18 mouse cellular contexts compared by ENCODE assay signal in the genomic region with DNA sequence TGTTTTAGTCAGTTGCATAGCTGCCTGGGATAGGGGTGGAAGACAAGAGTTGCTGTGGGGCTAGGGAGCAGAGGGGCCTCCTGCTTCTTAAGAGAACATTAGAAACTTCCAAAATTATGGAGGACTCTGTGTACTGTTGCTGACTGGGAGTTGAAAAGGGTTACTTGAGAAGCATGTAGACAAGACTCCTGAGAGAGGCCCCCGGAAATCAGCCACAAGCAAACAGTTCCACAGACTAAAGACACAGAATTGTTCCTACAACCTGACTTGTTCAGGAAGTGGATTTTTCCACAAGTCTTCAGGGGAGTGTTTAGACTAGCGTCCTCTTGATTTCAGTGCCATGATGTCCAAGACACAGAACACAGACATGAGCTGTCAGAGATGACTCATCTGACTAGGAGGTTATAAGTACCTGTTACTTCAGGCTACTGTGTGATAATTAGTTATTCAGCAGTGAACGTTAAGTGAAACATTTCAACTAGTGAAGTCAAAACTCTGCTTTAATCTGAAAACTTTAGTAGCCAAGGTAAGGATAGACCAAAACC. TPM values are rescaled to one million over a fixed set of nuclear protein-coding genes. Genes with fewer than 3 reads are reported as not detected.
DNase-seq lines count a peak whose midpoint lies in the region; ATAC-seq and TF ChIP-seq lines count a peak whose summit lies in the region.
"Had no signal": no experiment of that assay in that cellular context is flagged by ENCODE, and none has a peak within 500 bp of the region (broad histone marks: within the 10 kb centered on the region; RNA-seq: fewer than 3 reads in every experiment).

No protein-coding gene starts in this region.

- H3K4me2 ChIP-seq in forebrain, embryonic 16.5 days (ENCODE audit: low read length) = no peak overlapping the region
- no peak overlapping the region for H3K4me2 ChIP-seq in heart, postnatal 0 days (ENCODE audit: low read depth, low read length)
- H3K4me2 ChIP-seq in heart, embryonic 12.5 days = no peak overlapping the region
- H3K4me2 ChIP-seq in liver, postnatal 0 days (ENCODE audit: low read depth, low read length) = peak overlapping the region; percentile 55; the same call in 1 of the 2 replicates
- H3K4me2 ChIP-seq: embryonic facial prominence, embryonic 12.5 days had no signal

- no peak for TF ChIP-seq CTCF in heart, postnatal 0 days (IDR thresholded peaks at IDR 0.05; ENCODE audit: low read depth)
- TF ChIP-seq CTCF in liver, postnatal 0 days (IDR thresholded peaks at IDR 0.05; ENCODE audit: low read depth) = no peak

- WGBS in forebrain, embryonic 10.5 days = 85% methylated on average over 3 of the region's 3 CpGs
- 71% methylated on average over 3 of the region's 3 CpGs for WGBS in forebrain, embryonic 16.5 days
- WGBS in heart, postnatal 0 days = 43% methylated on average over 3 of the region's 3 CpGs
- WGBS in heart, embryonic 12.5 days = 51% methylated on average over 3 of the region's 3 CpGs
- 61% methylated on average over 3 of the region's 3 CpGs for WGBS in liver, postnatal 0 days (ENCODE audit: insufficient replicate concordance)

- no peaks in the 10 kb centered on the region for H3K27me3 ChIP-seq in forebrain, embryonic 10.5 days (ENCODE audit: poor library complexity, severe bottlenecking)
- no peaks in the 10 kb centered on the region for H3K27me3 ChIP-seq in forebrain, embryonic 16.5 days (replicated peaks; ENCODE audit: control insufficient read depth, insufficient read depth, low read length)
- no peaks in the 10 kb centered on the region for H3K27me3 ChIP-seq in heart, postnatal 0 days (ENCODE audit: control insufficient read depth, insufficient read depth, low read length)
- H3K27me3 ChIP-seq in heart, embryonic 12.5 days (replicated peaks) = no peaks in the 10 kb centered on the region
- no peaks in the 10 kb centered on the region for H3K27me3 ChIP-seq in liver, postnatal 0 days (ENCODE audit: insufficient read depth, low read length)
- H3K27me3 ChIP-seq: embryonic facial prominence, embryonic 12.5 days; megakaryocyte, embryonic 14.5 days had no signal

- H3K27ac ChIP-seq in forebrain, embryonic 10.5 days = 0 out of 2 replicates have a peak overlapping the region, but pooled peaks have one; percentile 25
- no peak overlapping the region for H3K27ac ChIP-seq in forebrain, embryonic 16.5 days (ENCODE audit: low read length)
- H3K27ac ChIP-seq in heart, postnatal 0 days (ENCODE audit: low read depth) = peak overlapping the region; percentile 52
- no peak overlapping the region for H3K27ac ChIP-seq in heart, embryonic 12.5 days (ENCODE audit: poor library complexity, severe bottlenecking)
- H3K27ac ChIP-seq in liver, postnatal 0 days (ENCODE audit: low read depth) = peak overlapping the region; percentile 86
- H3K27ac ChIP-seq: embryonic facial prominence, embryonic 12.5 days; left cerebral cortex, adult 2 months had no signal

- H3K9me3 ChIP-seq in forebrain, embryonic 10.5 days = no peaks in the 10 kb centered on the region
- H3K9me3 ChIP-seq in forebrain, embryonic 16.5 days (ENCODE audit: control insufficient read depth, low read length) = no peaks in the 10 kb centered on the region
- H3K9me3 ChIP-seq in heart, postnatal 0 days (replicated peaks; ENCODE audit: control insufficient read depth, low read length) = no peaks in the 10 kb centered on the region
- H3K9me3 ChIP-seq in heart, embryonic 12.5 days (replicated peaks) = no peaks in the 10 kb centered on the region
- no peaks in the 10 kb centered on the region for H3K9me3 ChIP-seq in liver, postnatal 0 days (ENCODE audit: low read length)
- H3K9me3 ChIP-seq: embryonic facial prominence, embryonic 12.5 days; megakaryocyte, embryonic 14.5 days had no signal

- ATAC-seq in forebrain, embryonic 16.5 days = no peak
- ATAC-seq in heart, postnatal 0 days (ENCODE audit: insufficient read depth, low read depth) = no peak
- no peak for ATAC-seq in heart, embryonic 12.5 days (ENCODE audit: insufficient number of reproducible peaks, low FRiP score)
- ATAC-seq in liver, postnatal 0 days = no peak

- H3K9ac ChIP-seq in forebrain, embryonic 16.5 days (replicated peaks; ENCODE audit: low read depth, low read length) = no peak overlapping the region
- H3K9ac ChIP-seq in heart, postnatal 0 days (replicated peaks; ENCODE audit: low read depth, low read length) = no peak overlapping the region
- no peak overlapping the region for H3K9ac ChIP-seq in heart, embryonic 12.5 days
- H3K9ac ChIP-seq in liver, postnatal 0 days (replicated peaks) = no peak overlapping the region; the same call in 1 of the 2 replicates
- H3K9ac ChIP-seq: embryonic facial prominence, embryonic 12.5 days had no signal

- no peak overlapping the region for H3K4me3 ChIP-seq in forebrain, embryonic 10.5 days
- H3K4me3 ChIP-seq in forebrain, embryonic 16.5 days (replicated peaks; ENCODE audit: low read length) = no peak overlapping the region
- no peak overlapping the region for H3K4me3 ChIP-seq in heart, postnatal 0 days (ENCODE audit: low read depth, low read length)
- H3K4me3 ChIP-seq in heart, embryonic 12.5 days = no peak overlapping the region
- H3K4me3 ChIP-seq in liver, postnatal 0 days (ENCODE audit: low read depth, low read length) = no peak overlapping the region
- H3K4me3 ChIP-seq: embryonic facial prominence, embryonic 12.5 days; left cerebral cortex, adult 2 months; megakaryocyte, embryonic 14.5 days had no signal

- peaks cover 34% of the 10 kb centered on the region for H3K4me1 ChIP-seq in forebrain, embryonic 10.5 days
- H3K4me1 ChIP-seq in forebrain, embryonic 16.5 days (replicated peaks; ENCODE audit: control insufficient read depth, insufficient read depth, low read length) = no peaks in the 10 kb centered on the region
- peaks cover 23% of the 10 kb centered on the region for H3K4me1 ChIP-seq in heart, postnatal 0 days (ENCODE audit: control insufficient read depth, insufficient read depth)
- peaks cover 20% of the 10 kb centered on the region for H3K4me1 ChIP-seq in heart, embryonic 12.5 days (replicated peaks)
- H3K4me1 ChIP-seq in liver, postnatal 0 days (ENCODE audit: insufficient read depth) = peaks cover 17% of the 10 kb centered on the region
- H3K4me1 ChIP-seq: embryonic facial prominence, embryonic 12.5 days; megakaryocyte, embryonic 14.5 days had no signal

- H3K36me3 ChIP-seq in forebrain, embryonic 10.5 days (replicated peaks) = no peaks in the 10 kb centered on the region
- no peaks in the 10 kb centered on the region for H3K36me3 ChIP-seq in forebrain, embryonic 16.5 days (ENCODE audit: control insufficient read depth, insufficient read depth)
- H3K36me3 ChIP-seq in heart, postnatal 0 days (replicated peaks; ENCODE audit: control insufficient read depth, insufficient read depth, low read length) = no peaks in the 10 kb centered on the region
- H3K36me3 ChIP-seq in heart, embryonic 12.5 days = no peaks in the 10 kb centered on the region
- 0 out of 2 replicates have a peak, but pooled peaks cover 2% of the 10 kb centered on the region for H3K36me3 ChIP-seq in liver, postnatal 0 days (replicated peaks; ENCODE audit: insufficient read depth, low read length)
- H3K36me3 ChIP-seq: embryonic facial prominence, embryonic 12.5 days had no signal

- DNase-seq in forebrain, embryonic 10.5 days (ENCODE audit: extremely low spot score, low spot score) = no peak
- DNase-seq in heart, postnatal 0 days (ENCODE audit: low spot score) = peak; percentile 54
- no peak for DNase-seq in liver, postnatal 0 days
- DNase-seq in liver = no peak
- peak; percentile 30 for DNase-seq in retina, embryonic 14.5 days (ENCODE audit: low spot score)
- no peak for DNase-seq in left cerebral cortex, adult 9 months (ENCODE audit: low spot score in 2 of 2)
- DNase-seq: cerebellum, adult 9-10 months; heart, adult 18-20 months; kidney, adult 9 months; kidney, postnatal 36 days; layer of hippocampus, adult 9-11 months; lung, adult 18-20 months; lung, postnatal 14 days had no signal

- TF ChIP-seq EP300 in heart, postnatal 0 days (IDR thresholded peaks at IDR 0.05; ENCODE audit: low read depth) = no peak
- no peak for TF ChIP-seq EP300 in liver, postnatal 0 days (IDR thresholded peaks at IDR 0.05; ENCODE audit: low read depth)

RNA-seq across cellular contexts. Expression of a gene that starts 3.8 kb away (rescaled TPM):
- 6.4 and 9.0 TPM in 2 replicates for polyA plus RNA-seq in forebrain, embryonic 10.5 days (2016; fragmentation: Nextera tagmentation; extraction: Ambion mirVana)
- polyA plus RNA-seq in forebrain, embryonic 16.5 days (2015; fragmentation: Nextera tagmentation; extraction: Ambion mirVana) = 4.1 and 6.4 TPM in 2 replicates
- 17.8 and 19.0 TPM in 2 replicates for total RNA-seq in heart, postnatal 0 days (2014; rRNA removed; ENCODE audit: low replicate concordance)
- polyA plus RNA-seq in heart, postnatal 0 days (2015; fragmentation: Nextera tagmentation; extraction: Ambion mirVana) = 6.5 and 7.0 TPM in 2 replicates
- 0.41 and 0.58 TPM in 2 replicates for polyA plus RNA-seq in heart, embryonic 12.5 days (2016; fragmentation: Nextera tagmentation; extraction: Ambion mirVana)
- 272 and 290 TPM in 2 replicates for polyA plus RNA-seq in liver, postnatal 0 days (2015; fragmentation: Nextera tagmentation; extraction: Ambion mirVana)

Comparison
In these comparisons a context has a peak if more than half of its experiments do, and no peak if none do; other contexts are left out.
1. H3K27ac ChIP-seq: peak in forebrain, embryonic 10.5 days (single experiment), heart, postnatal 0 days (single experiment) and liver, postnatal 0 days (single experiment); none in forebrain, embryonic 16.5 days (single experiment) and heart, embryonic 12.5 days (single experiment).
2. DNase-seq: peak in heart, postnatal 0 days (single experiment) and retina, embryonic 14.5 days (single experiment); none in forebrain, embryonic 10.5 days (single experiment), liver, postnatal 0 days (single experiment), liver (single experiment) and left cerebral cortex, adult 9 months (0 of 2).
3. RNA of a gene that starts 3.8 kb away (polyA plus RNA-seq): 272 to 290 TPM in liver, postnatal 0 days; 6.5 to 7.0 TPM in heart, postnatal 0 days, 6.4 to 9.0 TPM in forebrain, embryonic 10.5 days, 4.1 to 6.4 TPM in forebrain, embryonic 16.5 days and 0.41 to 0.58 TPM in heart, embryonic 12.5 days; every median in the first group is over 10 times any median in the second.